Mouse (Mus musculus): ENCODE measurements around the gene Cend1. TPM values are rescaled to one million over a fixed set of nuclear protein-coding genes. Genes with fewer than 3 reads are reported as not detected.

The Cend1 gene
- total RNA-seq, 4 experiments from 2014 or later: 248 to 286 (median 272) TPM

DNA sequence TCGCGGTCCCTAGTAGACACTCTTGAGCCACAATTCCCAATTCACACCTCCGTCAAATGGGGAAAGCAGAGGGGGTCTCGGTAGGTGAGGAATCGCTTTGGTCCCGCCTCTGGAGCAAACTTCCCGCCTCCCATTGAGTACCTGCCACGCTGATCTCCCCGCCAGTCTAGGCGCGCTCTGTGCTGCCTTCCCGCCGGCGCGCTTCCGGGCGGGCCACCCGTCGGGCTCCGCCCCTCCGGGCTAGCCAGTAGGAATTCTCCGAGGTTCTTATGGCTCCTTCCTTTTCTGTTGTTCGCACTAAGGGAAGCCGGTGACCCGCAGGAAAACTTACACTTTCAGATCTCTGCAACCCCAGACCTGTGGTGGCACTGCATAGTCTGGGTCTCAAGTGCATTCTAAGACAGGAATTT is 14.5 kb upstream of the Cend1 start, which contains the start of gene Pidd1:
TSS of gene Pidd1 (minus strand) at position 198 of the 410 bp plus-strand sequence.
- no peak for DNase-seq (ENCODE audit: low spot score in 2 of 2)

DNA sequence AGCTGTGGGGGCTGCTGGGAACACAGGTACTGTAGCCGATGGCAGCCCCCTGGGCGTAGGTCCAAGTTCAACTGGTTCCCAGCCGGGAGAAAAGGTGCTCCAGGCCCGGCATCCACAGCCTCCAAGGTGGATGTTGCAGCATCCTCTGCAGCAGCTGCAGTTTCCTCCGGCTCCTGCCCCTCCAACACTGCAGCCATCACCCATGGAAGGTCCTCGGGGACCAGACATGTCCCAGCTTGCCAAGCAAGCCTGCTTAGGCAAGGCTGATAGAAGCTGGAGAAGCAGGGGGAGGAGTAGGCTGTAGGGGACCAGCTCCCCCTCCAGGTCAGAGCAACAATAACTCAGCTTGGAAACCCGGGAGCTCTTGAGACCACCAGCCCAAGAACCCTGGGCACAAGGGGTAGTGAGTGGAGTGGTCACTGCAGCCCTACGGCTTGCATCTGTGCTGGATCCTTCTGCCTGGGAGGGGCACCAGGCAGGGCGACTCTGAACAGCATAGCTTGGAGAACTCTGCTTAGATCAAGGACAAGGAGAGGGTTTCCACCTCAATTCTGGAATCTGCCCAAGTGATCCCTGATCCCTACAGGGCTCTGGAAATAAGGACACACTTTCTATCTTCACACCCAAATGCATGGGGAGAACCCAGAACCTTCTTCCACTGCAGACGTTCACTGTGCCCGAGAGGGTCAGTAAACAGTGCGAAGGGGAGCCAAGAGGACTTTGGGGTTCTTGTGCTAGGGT is 14.0 kb upstream of the Cend1 start:
- no peak for DNase-seq (ENCODE audit: low spot score in 2 of 2)

DNA sequence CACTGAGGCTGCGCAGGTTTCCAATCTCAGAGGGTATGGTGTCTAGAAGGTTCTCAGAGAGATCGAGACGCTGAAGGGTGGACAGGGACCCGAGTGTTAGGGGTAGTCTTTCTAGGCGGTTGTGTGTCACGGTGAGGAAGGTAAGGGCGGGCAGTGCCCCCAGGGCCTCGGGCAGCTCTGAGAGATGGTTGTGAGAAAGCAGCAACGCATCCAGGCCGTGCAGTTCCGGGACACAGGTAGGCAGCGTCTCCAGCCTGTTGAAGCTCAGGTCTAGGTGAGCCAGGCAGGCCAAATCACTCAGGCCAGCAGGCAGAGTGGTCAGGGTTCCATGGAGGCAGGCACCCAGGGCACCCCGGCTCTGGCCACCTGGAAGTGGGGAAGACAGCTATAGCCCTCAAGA is 12.9 kb upstream of the Cend1 start:
- no peak for DNase-seq (ENCODE audit: low spot score in 2 of 2)

DNA sequence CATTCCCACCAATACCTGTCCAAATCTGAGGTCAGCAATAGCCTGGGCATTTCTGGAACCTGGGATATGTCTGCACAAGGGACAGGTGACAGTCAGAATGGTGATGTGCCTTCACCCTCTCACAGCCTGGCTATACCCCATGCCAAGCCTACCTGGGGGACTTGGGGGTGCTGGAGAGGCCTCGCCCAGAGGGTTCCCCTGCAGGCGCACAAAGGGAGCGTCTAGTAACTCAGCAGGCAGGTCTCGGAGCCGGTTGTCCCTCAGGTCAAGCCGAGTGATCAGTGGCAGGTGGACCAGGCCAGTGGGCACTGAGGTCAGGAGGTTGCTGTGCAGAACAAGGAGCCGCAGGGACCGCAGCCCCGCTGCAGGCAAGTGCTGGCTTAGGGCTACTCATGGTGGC is 12.2 kb upstream of the Cend1 start:
- DNase-seq (ENCODE audit: low spot score in 2 of 2): no peak

DNA sequence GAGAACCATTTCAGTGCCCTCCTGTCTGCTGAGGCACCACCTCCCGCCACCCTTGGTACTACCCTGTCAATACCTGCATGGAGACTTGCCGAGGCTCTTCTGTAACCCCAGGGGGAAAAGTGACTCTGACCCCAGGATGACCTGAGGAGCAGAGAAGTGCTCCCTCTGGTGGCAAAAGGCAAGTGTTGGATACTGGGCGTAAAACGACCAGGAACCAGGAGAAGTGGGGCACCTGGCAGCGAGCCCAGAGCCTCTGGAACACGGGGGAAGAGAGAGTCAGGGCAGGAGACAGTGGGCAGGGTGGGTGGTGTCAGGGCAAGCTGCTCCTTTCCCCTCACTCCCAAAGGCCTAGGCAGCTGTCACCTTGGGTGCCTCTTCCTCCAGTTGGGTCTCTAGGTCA is 11.3 kb upstream of the Cend1 start:
- DNase-seq (ENCODE audit: low spot score in 2 of 2): no peak

DNA sequence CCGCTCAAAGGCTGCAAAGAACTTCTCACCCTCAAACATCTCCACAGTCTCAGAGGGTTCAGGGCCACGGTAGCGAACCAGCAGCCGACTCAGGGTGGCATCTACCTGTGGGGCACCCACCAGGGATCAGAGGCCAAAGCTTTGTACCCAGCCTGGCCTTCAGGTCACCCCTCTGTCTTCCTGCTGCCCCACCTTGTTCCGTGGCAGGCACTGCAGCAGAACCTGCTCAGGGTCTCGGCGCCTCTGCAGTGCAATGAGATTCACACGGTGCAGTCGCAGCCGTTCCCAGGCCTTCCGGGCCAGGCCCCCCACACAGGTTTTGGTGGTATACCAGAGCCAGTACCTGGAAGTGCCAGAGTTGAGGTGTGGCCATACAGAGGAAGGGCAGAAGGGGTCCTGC is 10.5 kb upstream of the Cend1 start:
- no peak for DNase-seq (ENCODE audit: low spot score in 2 of 2)

DNA sequence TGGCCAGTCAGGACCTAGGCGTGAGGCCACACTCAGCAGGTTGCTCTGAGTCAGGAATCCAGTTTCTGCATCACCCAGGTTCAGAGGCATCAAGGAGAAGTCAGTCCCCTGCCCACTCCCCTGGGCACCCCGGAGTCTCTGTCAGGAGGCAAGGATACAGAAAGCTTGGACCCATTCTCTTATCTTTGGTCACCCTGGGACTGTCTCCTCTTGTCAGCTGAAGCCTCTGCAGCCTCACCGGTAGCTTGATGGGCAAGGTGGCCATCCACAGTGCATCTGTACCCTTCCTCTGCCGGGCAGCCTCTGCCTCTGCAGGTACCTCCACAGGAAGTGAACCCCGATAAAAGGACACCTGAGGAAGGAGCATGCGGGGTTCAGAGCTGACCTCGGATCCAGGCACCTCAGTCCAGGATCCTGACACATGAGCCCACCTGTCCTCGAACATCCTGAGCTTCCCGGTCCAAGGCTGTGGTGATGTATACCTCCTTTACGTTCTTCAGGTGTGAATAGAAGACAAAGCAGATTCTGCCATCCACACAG is 9.9 kb upstream of the Cend1 start:
- DNase-seq (ENCODE audit: low spot score in 2 of 2): no peak

DNA sequence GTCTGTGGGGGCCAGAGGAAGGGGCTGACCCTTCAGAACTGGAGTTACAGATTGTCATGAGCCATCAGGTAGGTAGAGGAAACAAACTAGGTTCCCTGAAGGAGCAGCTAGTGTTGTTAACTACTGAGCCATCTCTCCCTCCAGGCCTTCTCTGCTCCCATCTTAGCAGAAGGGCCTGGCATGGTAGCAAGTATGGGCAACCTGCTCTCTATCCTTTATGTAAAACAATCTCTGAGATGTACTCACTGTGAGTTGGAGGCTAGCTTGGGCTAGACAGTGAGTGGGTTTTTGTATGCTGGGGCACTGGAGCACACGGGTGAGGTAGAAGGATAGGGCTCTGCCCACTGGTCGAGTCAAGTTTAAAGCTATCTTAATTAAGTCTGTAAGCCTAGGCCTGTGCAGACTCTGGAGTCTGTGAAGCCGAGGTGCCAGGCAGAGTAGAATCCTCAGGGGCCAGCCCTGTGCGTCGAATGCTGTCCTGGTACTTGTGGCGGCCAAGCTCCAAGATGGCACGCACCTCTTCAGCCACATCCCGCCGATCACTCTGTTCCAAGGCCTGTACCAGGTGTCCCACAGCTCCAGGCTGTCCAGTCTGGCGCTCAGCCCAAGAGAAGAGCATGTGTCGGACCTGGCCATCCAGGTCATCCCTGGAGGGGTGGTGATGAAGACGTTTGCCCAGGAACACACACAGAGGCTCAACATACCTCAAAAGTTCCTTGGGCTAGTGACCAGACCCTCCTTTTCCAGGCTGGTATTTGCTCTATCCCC is 9.1 kb upstream of the Cend1 start:
- DNase-seq (ENCODE audit: low spot score in 2 of 2): no peak

DNA sequence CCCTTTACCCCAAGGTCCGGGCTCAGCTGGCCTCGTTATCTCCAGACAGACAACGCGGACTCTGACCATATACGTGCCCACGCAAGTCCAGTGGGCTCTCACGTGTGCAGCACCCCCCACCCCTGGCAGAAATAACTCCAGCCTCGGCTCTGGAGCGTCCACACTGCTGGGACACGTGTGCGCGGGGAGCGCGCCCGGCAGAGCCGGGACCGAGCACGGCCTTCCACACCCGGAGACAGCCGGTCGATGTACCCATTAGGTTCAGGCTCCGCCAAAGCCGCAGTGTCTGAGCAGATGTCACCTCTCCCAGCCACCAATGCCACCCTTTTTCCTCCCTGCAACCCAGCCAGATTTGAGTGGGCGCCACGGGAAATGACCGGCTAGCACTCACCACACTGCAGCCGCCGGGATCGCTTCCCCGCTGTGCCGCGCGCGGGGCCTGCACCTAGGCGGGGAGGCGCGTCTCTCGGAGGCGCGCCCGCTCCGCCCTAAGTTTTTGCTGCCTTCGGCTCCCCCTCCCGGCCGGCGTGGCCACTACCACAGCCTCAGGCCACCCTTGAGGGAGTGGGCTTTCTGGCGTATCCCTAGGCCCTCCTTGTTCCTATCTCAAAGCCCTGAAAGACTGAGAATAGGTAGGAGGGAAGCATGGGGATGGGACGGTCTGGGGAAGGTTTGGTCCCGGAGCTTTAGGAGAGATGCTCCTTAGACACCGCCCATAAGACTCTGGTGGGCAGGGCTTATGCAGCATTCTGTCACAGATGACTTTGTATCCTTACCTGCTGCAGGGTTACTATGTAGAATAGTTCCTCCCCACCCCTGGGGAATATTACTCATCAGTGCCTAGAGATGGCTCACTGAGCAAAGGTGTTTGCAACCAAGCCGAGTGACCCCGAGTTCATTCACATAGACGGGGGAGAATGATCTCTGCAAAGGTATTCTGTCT is 8.2 kb upstream of the Cend1 start, which contains the start of gene Slc25a22:
TSS of gene Slc25a22 (minus strand) at position 715 of the 943 bp plus-strand sequence.
- peak; percentile 33 to 76 for DNase-seq (ENCODE audit: low spot score in 2 of 2)

DNA sequence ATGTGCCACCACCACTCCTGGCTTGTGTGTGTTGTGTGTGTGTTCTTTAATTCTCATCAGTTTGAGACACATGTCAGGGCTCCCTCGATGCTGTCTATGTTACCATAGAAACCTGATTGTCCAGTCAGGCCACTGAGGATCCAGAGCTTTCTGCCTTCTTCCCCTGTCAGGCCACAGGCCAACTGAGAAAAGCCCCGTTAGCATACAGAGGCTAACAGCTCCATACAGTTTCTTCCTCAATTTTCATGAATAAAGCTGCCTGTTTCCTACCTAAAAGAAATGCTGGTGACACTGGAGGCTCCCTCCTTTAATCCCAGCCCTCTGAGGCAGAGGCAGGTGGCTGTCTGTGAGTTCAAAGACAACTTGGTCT is 7.2 kb upstream of the Cend1 start:
- DNase-seq (ENCODE audit: low spot score in 2 of 2): no peak

DNA sequence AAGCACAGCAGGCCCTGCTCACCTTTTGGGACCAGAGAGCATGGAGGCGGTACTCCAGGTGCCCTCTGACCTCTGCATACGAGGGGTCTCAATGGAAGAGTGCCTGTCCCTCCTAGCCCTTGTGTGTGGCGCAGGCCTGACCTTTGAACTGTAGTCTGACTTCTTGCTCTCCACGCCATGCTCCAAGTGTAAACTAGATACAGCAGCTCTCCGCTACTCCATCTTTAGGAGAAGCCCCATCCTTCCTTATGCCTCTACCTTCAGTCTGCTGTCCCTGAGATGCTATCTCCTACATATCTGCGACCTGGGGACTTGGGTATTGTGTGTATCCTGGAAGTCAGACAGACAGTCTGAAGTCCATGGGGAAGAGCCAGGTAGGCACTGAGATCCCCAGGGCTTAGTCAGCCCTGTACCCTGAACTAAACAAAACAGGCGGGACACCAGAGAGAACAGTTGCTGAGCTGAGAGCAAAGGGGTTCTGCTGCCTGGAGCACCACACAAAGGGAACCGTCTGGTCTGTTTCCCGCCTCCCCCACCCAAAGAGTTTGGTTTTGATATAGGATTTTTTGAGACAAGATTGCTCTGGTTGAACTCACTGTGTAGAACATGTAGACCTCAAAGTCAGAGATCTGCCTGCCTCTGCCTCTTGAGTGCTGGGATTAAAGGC is 6.7 kb upstream of the Cend1 start:
- no peak for DNase-seq (ENCODE audit: low spot score in 2 of 2)

DNA sequence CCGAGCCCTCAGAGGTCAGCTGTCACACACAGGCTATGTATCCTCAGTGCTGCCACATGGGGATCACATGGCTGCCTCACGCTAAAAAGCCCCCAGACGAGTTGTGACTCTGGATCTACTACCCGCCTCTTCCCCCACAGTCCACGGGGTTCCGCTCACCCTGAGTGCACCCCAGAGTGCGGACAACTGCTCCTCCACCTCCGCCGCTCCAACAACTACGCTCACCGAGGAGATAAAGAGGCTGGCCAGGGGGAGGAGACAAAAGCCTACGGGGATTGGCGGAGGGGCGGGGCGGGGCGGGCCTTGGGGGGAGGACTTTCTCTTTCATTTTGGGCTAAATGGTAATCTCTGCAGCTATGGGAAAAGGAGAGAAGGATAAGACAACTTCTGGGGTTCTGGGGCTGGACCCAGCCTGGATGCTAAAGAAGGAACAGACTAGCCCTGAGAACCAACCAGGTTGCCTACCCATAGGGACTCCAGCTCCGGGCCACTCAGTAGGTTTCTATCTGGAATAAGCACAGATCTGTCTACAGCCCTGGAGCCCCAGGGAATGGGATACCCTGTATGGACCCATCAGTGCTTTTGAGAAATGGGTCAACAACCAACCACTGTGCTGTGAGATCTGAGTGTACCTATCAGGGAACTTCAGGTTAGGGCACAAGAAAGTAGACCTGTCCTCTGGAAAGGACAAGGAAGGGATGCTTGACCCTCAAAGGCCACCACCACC is 6.0 kb upstream of the Cend1 start:
- DNase-seq (ENCODE audit: low spot score in 2 of 2): no peak

DNA sequence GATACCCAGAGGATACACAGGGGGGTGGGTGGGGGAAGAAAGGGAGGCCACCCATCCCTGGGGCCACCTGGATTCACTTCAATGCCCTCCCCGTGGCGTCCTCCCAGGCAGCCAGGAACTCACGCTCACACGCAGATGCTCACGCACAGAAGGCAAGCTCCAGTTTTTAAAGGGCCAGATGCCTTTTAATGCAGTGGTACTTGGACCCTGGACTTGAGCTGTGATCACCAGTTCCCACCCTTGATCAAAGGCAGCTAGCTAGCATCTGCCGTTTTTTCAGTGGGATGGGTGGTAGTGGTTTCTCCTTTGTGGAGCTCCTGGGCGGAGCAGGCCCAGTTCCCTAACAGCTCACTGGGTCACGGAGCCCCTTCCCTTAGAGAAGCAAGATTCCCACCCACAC is 5.2 kb upstream of the Cend1 start:
- peak; percentile 67 for DNase-seq (ENCODE audit: low spot score in 2 of 2)

DNA sequence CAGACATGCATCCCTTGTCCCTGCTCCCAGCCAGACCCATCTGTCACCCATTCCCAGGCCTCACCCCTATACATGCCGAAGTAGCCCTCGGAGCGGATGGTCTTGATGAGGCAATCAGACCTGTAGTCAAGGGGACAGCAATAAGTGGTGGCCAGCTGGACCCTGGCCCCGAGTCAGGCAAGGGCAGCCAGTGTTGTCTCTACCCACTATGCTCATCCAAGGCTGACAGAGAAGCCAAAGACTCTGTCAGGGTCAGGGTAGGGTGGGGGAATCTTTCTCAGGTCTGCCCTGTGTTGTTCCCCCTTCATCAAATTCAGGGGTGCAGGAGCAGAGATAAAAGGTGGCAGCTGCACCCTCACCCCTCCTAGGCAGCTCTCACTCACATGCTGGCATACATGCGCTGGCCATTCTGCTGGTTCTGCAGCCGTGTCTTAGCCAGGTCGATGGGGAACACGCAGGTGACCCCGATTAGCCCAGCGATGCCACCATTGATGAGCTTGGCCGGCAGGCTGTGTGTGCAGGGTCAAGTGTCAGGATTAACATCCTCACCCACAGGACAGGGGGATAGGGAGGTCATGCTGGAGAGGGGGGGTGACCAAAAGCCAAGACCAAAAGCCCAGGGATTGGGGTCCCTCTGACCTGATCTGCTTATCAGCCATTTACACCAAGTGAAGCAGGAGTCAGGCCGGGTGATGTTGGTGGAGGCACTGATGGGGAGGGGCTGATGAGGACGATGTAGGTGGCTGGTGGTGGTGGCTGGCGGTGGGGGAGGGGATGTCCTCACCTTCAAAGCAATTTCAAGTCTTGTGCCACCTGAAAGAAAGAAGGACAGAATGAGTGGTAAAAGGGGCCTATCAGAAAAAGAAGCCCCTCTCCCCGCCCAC is 4.5 kb upstream of the Cend1 start:
- DNase-seq (ENCODE audit: low spot score in 2 of 2): peak in 1 of 2 experiments; percentile 43

DNA sequence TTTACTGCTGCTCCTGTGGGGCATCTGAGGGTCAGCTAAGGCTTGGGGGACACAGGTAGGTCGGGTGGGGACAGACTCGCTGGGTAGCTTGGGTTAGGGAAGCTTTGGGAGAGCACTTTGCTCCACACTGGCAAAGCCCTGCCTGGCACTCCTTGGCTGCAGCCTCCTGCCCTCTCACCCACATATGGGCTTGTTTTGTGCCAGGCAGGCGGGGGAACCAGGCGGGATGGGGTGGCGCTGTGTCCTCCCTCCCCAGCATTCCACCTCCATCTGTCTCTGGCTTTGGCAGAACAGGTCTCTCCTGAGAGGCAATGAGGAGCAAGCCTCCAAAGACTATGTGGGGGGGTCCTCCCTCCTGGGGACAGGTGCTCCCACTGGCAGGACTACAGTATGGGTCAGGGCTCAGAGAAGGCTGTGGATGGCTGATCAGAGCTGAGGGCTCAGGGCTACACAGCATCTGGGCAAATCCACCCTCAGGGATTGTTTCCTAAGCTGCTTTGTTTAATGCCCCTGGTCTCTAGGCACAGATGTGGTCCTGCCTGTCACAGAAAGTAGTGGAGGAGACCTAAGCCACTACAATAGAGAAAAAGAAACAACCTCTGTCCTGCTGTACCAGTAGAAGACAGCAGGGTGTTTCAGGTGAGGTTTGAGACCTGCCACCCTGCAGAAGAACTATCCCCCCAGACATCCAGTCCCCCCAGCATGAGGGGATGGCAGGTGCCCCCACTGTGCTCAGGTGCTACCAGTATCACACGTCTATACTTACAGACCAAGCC is 3.6 kb upstream of the Cend1 start:
- DNase-seq (ENCODE audit: low spot score in 2 of 2): no peak

DNA sequence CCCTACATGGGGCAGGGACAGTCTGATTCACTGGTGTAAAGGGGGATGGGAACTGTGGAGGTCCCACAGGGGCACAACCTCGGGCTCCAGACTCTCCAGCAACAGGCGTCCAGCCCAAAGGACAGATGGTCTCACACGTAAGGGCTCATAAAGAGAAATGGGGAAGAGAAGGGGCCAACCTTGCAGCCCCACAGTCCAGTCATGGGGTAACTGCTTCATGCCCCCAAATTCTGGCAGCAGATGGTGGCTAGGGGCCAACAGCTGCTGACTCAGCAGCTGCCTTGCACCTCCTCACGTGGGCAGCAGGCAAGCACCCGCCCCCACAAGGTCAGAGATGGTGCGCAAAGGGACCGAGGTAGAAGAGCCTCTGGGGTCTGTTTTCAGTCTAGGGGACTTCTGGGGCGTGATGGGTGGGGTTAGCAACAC is 2.9 kb upstream of the Cend1 start:
- DNase-seq (ENCODE audit: low spot score in 2 of 2): no peak

DNA sequence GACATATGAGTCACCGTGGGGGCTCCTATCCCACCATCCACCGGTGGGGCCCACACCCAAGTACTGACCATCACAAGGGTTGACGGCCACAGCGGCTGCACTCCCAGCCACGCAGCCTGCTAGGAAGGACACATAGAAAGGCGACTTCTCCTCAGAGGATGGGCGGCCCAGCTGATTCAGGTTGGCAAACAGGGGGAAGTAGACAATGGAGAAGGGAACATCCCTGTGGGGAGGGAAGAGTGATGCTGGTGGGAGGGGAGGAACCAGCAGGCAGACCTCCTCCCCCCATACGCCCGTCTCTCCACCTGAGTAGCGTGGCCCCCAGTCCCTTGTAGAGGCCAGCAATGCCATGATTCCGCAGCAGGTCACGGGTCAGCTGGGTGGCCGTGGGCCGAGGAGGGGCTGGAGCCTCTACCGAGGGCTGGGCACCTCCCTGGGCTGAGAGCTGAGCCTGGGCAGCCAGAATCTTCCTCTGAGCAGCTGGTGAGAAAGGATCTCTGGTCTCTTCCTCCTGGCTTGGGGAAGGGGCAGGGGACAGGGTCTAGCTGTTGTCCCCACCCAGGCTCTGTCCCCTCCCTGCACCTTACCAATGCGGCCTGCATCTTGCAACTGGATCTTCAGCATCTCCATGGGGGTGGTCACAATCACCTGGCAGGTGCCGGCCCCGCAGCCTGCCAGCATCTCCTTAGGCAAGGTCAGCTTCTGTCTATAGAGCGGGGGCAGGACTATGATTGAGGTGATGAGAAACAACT is 2.3 kb upstream of the Cend1 start:
- DNase-seq (ENCODE audit: low spot score in 2 of 2): no peak
